Mouse (Mus musculus) layer of hippocampus, postnatal 36 days (tissue): ENCODE data around the gene Bhlha15. TPM values are rescaled to one million over a fixed set of nuclear protein-coding genes. Genes with fewer than 3 reads are reported as not detected.

Experiments used
- DNase-seq, 2 experiments: peaks; one replicate each; pipeline ENCODE4 v3.0.0; 2022
- total RNA-seq, 2 experiments: library from RNA; stranded (reverse); gene quantifications; 2 replicates each; pipeline ENCODE4 v1.2.3; 2021

Bhlha15 gene
- total RNA-seq, 2 experiments from 2014 or later, result 0.13 to 0.25 TPM

- no peak for DNase-seq
These were observed 42.4 kb downstream of the Bhlha15 start for GRCm38 (mm10) chr5:144232531-144232930.

- DNase-seq, result no peak
These were observed 44.1 kb downstream of the Bhlha15 start for GRCm38 (mm10) chr5:144234222-144234621.

GRCm38 (mm10) chr5:144234714-144235113 lies 44.6 kb downstream of the Bhlha15 start:
- DNase-seq, result peak; percentile 56 to 68

DNA sequence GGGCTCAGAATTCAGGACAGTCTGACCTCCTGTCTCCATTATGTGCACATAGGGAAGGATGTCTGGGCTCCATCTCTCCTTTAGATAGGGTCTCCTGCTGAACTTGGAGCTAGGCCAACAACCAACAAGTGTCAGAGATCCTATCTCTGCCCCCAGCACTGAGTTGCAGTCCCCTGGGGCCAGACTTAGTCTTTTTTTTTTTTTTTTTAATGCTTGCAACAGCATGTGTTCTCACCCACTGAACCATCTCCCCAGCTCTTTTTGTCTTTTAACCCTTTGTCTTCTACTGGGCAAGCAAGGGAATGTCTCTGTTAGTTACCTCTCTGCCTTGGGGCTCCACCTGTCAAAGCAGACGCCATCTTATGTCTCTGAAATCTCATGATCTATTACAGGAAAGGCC lies 48.9 kb downstream of the Bhlha15 start:
- no peak for DNase-seq

Other genes with a start within 250 kb of the Bhlha15 start
- 10 to 100 TPM; 32.4 to 36.9 TPM for gene Ccz1, start 175.4 kb upstream of the Bhlha15 start, total RNA-seq
- gene Ocm, start 163.6 kb upstream of the Bhlha15 start, total RNA-seq, result not detected
- gene Lmtk2, start 89.8 kb upstream of the Bhlha15 start, total RNA-seq, result 10 to 100 TPM; 94.2 to 99.2 TPM
- gene Tecpr1, start 33.3 kb downstream of the Bhlha15 start, total RNA-seq, result 100 to 1,000 TPM; 106 TPM
- gene Bri3, start 54.2 kb downstream of the Bhlha15 start, total RNA-seq, result 10 to 100 TPM; 61.9 to 63.7 TPM
- under 1 TPM; 0.85 to 0.88 TPM for gene Baiap2l1, start 167.8 kb downstream of the Bhlha15 start, total RNA-seq